Mouse (Mus musculus) frontal cortex, adult (tissue): Measurements from ENCODE around the gene Bub1.
A peak's percentile ranks its signal among the peaks of the same experiment; 100 is the strongest.

Experiments used
- ATAC-seq: cut with Nextera tagmentation; 2 replicates; pipeline ENCODE4 v1.9.2; 2017; ENCODE audit warnings: mild to moderate bottlenecking, moderate library complexity, mixed read lengths; ENCODE audit not compliant: low TSS enrichment

Bub1 gene

GRCm38 (mm10) chr2:127775013-127775412, 56.7 kb downstream of the Bub1 start:
- no peak for ATAC-seq

- no peak for ATAC-seq
These were observed 57.1 kb downstream of the Bub1 start for GRCm38 (mm10) chr2:127774578-127774941.

DNA sequence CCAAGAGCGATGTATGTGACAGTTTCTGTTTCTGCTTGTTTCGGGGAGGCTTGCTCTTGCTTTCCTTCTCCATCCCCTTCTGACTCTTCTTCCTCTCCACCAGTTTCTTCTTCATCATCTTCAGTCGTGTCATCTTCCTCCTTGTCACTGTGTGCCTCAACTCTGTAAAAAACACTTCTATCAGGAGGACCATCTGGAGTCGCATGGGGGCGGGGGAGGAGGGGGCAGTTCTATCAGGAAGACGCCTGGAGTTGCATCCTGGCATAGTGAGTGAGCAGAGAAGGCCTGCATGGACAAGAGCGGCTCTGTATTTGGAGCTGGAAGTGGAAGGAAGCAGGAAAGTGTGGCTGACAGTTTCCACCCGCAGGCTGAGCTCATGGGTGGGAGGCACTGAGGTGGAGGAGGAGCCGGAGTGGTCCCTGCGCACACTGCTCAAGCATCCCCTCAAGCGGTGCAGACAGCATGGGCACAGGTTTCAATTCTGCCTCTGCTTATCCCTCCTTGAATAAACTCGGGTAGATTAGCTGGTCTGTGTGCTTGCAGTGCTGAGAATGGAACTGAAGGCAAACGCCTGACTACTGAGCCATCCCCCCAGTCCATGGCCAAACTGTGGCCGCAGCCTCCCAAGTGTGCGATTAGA, 57.6 kb downstream of the Bub1 start:
- peak; percentile 97 for ATAC-seq

- no peak for ATAC-seq
These were observed 70.1 kb downstream of the Bub1 start for GRCm38 (mm10) chr2:127761587-127761986.

GRCm38 (mm10) chr2:127760429-127761000, 71.2 kb downstream of the Bub1 start:
- ATAC-seq: no peak

DNA sequence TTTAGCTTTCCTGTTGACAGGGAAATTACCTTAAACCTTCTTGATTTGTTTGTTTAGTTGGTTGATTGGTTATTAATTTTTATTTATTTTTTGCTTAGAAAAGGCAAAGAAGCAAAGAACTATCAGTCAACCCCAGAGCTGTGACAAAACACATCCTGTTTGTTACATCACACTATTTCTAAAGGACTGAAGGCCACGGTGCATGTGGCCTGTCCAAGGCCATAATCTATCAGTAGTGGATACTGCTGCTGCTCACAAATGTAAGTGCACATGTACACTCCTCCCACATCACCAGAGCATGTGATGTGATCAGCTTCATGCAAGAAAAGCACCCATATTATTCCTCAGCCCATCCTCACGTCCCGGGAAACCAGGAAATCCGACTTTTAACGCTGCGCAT, 71.7 kb downstream of the Bub1 start:
- ATAC-seq: no peak

DNA sequence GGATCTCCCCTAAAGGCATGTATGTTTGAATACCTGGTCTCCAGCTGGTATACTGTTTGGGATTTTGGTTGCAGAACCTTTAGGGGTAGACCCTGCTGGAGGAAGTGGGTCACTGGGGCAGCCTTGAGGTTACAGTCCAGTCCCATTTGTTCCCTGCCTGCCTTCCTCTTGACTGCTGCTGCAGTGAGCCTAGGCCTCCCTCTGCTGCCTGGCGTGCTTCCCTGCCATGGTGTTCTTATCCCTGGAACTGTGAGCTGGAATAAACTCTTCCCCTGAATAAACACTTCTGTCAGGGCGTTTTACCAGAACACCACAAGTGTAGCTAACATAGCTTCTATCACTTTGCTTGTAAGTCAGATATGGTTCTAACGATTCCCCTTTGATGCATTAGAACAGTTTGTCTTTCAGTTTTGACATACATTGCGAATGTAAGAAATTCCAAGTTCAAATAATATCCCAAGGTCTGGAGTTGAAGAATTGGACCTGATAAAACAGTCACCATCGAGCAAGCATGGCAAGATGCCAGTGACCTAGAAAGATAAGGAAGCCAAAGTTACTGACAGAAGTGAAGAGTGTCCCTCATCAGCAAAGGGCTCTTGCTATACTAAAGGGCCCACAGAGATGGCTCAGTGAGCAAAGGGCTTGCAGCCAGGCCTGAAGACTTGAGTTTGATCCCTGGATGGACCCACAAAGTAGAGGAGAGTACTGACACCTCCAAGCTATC, 72.3 kb downstream of the Bub1 start:
- ATAC-seq: no peak

DNA sequence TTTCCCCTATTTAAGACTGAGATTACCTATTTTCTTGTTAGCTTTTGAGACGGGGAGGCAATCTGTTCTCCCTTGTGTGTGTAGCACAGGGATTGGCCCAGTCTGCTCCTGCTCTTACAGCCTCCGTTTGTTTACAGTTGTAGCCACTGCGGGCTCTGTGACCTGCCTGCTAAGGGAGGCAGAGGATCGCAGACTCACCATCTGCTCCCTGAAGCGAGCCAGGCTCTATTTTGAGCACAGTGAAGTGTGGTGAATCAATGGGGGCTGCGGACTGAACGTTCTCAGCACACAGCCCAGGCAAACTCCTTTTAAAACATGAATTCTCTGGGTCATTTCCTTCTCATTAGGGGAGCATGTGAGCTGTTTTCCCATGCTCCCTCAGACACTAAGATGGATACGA, 74.5 kb downstream of the Bub1 start:
- peak; percentile 88 for ATAC-seq

GRCm38 (mm10) chr2:127754113-127754512, 77.6 kb downstream of the Bub1 start:
- no peak for ATAC-seq

DNA sequence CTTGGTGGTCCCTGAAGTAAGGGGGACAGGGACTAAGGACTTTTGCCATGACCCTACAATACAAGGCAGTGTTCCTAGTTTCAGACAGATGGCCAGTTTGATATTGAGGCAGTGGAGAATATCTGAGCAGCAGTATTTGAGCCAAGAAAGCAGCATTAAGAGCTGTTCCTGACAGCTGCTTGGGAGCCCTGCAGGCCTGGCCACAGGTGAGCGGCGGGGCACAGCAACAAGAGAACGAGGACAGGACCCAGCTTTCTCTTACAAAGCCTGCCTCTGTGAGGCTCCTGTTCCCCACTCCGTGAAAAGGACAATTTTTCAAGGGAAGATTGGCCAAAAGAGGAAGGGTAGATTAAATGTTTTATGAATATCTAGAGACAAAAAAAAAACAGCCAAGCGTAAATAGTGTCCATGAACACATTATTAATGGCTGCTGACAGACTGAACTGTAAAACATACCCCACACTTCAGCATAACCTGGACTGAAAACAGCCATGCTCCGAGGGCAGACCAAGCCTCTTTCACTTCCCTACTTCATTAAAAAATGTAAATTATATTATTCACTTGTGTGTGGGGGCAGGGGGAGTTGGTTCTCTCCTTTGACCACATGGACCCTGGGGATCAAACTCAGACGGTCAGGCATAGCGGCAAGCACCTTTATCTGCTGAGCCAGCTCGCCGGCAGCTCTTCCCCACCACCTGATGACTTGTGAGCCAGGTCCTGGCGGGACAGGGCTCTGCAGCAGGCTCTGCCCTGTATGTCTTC, 79.6 kb downstream of the Bub1 start:
- no peak for ATAC-seq
